Mouse (Mus musculus) liver, embryonic 13.5 days (tissue): ENCODE data around the gene Abcf1. TPM values are rescaled to one million over a fixed set of nuclear protein-coding genes. Genes with fewer than 3 reads are reported as not detected.

Experiments used
- ATAC-seq: fragments of 200-750 bp; cut with Nextera tagmentation; 2 replicates; pipeline ENCODE4 v1.8.0; 2017; ENCODE audit warnings: low read depth, mild to moderate bottlenecking, moderate number of reproducible peaks, moderate library complexity
- DNase-seq: peaks from one replicate; pipeline ENCODE4 v3.0.0; 2022
- H3K27ac ChIP-seq: fragments of 300-500 bp; sonication (generic); 2 replicates; pipeline ENCODE4 v1.5.1; 2015; ENCODE audit warnings: moderate library complexity, mild to moderate bottlenecking, inconsistent platforms
- H3K27me3 ChIP-seq: fragments of 300-500 bp; sonication (generic); 2 replicates; pipeline ENCODE4 v1.6.1; 2015; ENCODE audit warnings: mild to moderate bottlenecking, inconsistent platforms
- H3K36me3 ChIP-seq: fragments of 300-500 bp; sonication (generic); 2 replicates; pipeline ENCODE4 v1.6.1; 2015; ENCODE audit warnings: mild to moderate bottlenecking, inconsistent platforms
- H3K4me1 ChIP-seq: fragments of 300-500 bp; sonication (generic); replicated peaks from 2 replicates; pipeline ENCODE4 v1.6.1; 2015; ENCODE audit warnings: inconsistent platforms
- H3K4me2 ChIP-seq: fragments of 300-500 bp; sonication (generic); 2 replicates; pipeline ENCODE4 v1.6.1; 2015; ENCODE audit warnings: inconsistent platforms, mild to moderate bottlenecking, moderate library complexity
- H3K4me3 ChIP-seq: fragments of 300-500 bp; sonication (generic); replicated peaks from 2 replicates; pipeline ENCODE4 v1.5.1; 2015; ENCODE audit warnings: mild to moderate bottlenecking, inconsistent platforms
- H3K9ac ChIP-seq: fragments of 300-500 bp; sonication (generic); 2 replicates; pipeline ENCODE4 v1.6.1; 2015; ENCODE audit warnings: mild to moderate bottlenecking, inconsistent platforms
- H3K9me3 ChIP-seq: fragments of 300-500 bp; sonication (generic); replicated peaks from 2 replicates; pipeline ENCODE4 v1.6.1; 2016; ENCODE audit warnings: inconsistent platforms
- WGBS: fragments of 180-500 bp; shearing (Covaris S2); methylation state at CpG from one replicate; pipeline ENCODE4 v1.1.7; 2015; ENCODE audit not compliant: insufficient replicate concordance; 5-methylcytosine and 5-hydroxymethylcytosine counted together
- microRNA counts: library from miRNA; unstranded; fragments of <30 nt; microRNA quantifications from one replicate; lab custom pipeline; 2016
- microRNA-seq: library from miRNA; unstranded; fragments of <30 nt; microRNA quantifications from one replicate; pipeline ENCODE4, GENCODE M21; 2016
- polyA plus RNA-seq: library from polyadenylated mRNA; unstranded; fragments of >200 nt; fragmentation: Nextera tagmentation; extraction: Ambion mirVana; gene quantifications from 2 replicates; pipeline ENCODE4 v1.2.1, GENCODE M21; 2015

Abcf1 gene
- polyA plus RNA-seq, 1 experiment from 2014 or later, result 81.3 TPM

DNA sequence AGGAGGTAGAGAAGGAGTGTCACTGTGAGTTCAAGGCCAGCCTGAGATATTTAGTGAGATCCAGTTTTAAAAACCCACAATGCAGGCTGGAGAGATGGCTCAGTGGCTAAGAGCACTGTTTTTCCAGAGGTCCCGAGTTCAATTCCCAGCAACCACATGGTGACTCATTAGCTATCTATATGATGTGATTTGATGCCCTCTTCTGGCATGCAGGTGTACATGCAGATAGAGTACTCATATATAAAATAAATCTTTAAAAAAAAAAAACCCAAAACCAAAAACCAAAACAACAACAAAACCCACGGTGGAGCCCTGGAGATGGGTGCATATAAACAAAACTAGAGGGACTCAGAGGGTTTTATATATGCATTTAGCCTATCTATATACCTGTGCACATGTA lies 62.0 kb downstream of the Abcf1 start:
- DNase-seq (no peak), ATAC-seq (no peak)
- Histone ChIP-seq H3K4me1 (peaks cover 35% of the 10 kb centered on the region), H3K4me3 (no peak overlapping the region), H3K27ac (no peak overlapping the region), H3K9me3 (no peaks in the 10 kb centered on the region), H3K9ac (no peak overlapping the region), H3K36me3 (peaks cover 47% of the 10 kb centered on the region), H3K4me2 (no peak overlapping the region), H3K27me3 (no peaks in the 10 kb centered on the region)
- 45% methylated on average over 2 of the region's 2 CpGs for WGBS

MicroRNA genes within 50 kb of the gene (microRNA counts, 519-probe panel; counts per million panel counts)
- microRNA mmu-miR-1894-3p (lab: Ali Mortazavi, UCI), result 114 counts per million
- 114 counts per million for microRNA mmu-miR-1894-5p (lab: Ali Mortazavi, UCI)
- microRNA mmu-miR-877 (lab: Ali Mortazavi, UCI), result 114 counts per million

Small RNAs within 50 kb of the gene (microRNA-seq; reads per million reads assigned to microRNA genes)
- gene Mir1894, result not detected
- gene Mir877, result 91.6 reads per million, percentile 50 among the genes with 10 or more reads in this experiment

Other genes starting within 250 kb of the Abcf1 start
- gene Ier3, start 148.1 kb downstream of the Abcf1 start, polyA plus RNA-seq, result 21.6 and 23.2 TPM in 2 replicates
- 38.2 and 38.5 TPM in 2 replicates for gene Flot1, start 146.5 kb downstream of the Abcf1 start, polyA plus RNA-seq
- gene Tubb5, start 131.5 kb downstream of the Abcf1 start, polyA plus RNA-seq, result 520 and 547 TPM in 2 replicates
- 8.0 and 8.8 TPM in 2 replicates for gene Mdc1, start 128.2 kb downstream of the Abcf1 start, polyA plus RNA-seq
- 23.0 and 25.4 TPM in 2 replicates for gene Nrm, start 108.4 kb downstream of the Abcf1 start, polyA plus RNA-seq
- gene Ppp1r18, start 104.2 kb downstream of the Abcf1 start, polyA plus RNA-seq, result 8.0 and 11.8 TPM in 2 replicates
- gene Dhx16, start 89.9 kb downstream of the Abcf1 start, polyA plus RNA-seq, result 35.2 and 40.3 TPM in 2 replicates
- gene 2310061I04Rik, start 72.3 kb downstream of the Abcf1 start, polyA plus RNA-seq, result 14.3 and 15.1 TPM in 2 replicates
- gene Atat1, start 59.7 kb downstream of the Abcf1 start, polyA plus RNA-seq, result 9.3 and 9.9 TPM in 2 replicates
- 105 and 106 TPM in 2 replicates for gene Mrps18b, start 53.4 kb downstream of the Abcf1 start, polyA plus RNA-seq
- gene Ppp1r10, start 53.3 kb downstream of the Abcf1 start, polyA plus RNA-seq, result 19.4 and 27.5 TPM in 2 replicates
- 14.6 and 15.2 TPM in 2 replicates for gene Gnl1, start 10.1 kb upstream of the Abcf1 start, polyA plus RNA-seq
- 8.3 and 8.7 TPM in 2 replicates for gene Prr3, start 10.5 kb upstream of the Abcf1 start, polyA plus RNA-seq
- 5.2 and 5.7 TPM in 2 replicates for gene H2-T24, start 50.8 kb upstream of the Abcf1 start, polyA plus RNA-seq
- gene H2-T23, start 63.1 kb upstream of the Abcf1 start, polyA plus RNA-seq, result 23.1 and 24.0 TPM in 2 replicates
- gene H2-T22, start 73.0 kb upstream of the Abcf1 start, polyA plus RNA-seq, result 9.2 and 9.4 TPM in 2 replicates
- not detected in 2 replicates for gene Gm6034, start 73.2 kb upstream of the Abcf1 start, polyA plus RNA-seq
- 0.08 TPM in 1 of 2 replicates, not detected in the other for gene Gm11127, start 88.6 kb upstream of the Abcf1 start, polyA plus RNA-seq
- gene Gm19684, start 151.9 kb upstream of the Abcf1 start, polyA plus RNA-seq, result not detected in 2 replicates
- not detected in 2 replicates for gene Gm7030, start 159.7 kb upstream of the Abcf1 start, polyA plus RNA-seq
- gene Gm8909, start 198.8 kb upstream of the Abcf1 start, polyA plus RNA-seq, result not detected in 2 replicates
- not detected in 2 replicates for gene H2-T3, start 220.5 kb upstream of the Abcf1 start, polyA plus RNA-seq